Mouse (Mus musculus) lung, embryonic 16.5 days (tissue): ENCODE data around the gene Rgma. TPM values are rescaled to one million over a fixed set of nuclear protein-coding genes. Genes with fewer than 3 reads are reported as not detected.

Source experiments
- ATAC-seq: fragments of 200-750 bp; cut with Nextera tagmentation; 2 replicates; pipeline ENCODE4 v1.8.0; 2017; ENCODE audit warnings: low read depth, mild to moderate bottlenecking, moderate library complexity
- H3K27ac ChIP-seq: fragments of 300-500 bp; sonication (generic); 2 replicates; pipeline ENCODE4 v1.5.1; 2014; ENCODE audit warnings: mild to moderate bottlenecking, control low read depth, low read length
- H3K27me3 ChIP-seq: fragments of 300-500 bp; sonication (generic); 2 replicates; pipeline ENCODE4 v1.6.1; 2014; ENCODE audit warnings: low read depth, low read length, mixed read lengths; ENCODE audit not compliant: control insufficient read depth, insufficient read depth
- H3K36me3 ChIP-seq: fragments of 300-500 bp; sonication (generic); 2 replicates; pipeline ENCODE4 v1.6.1; 2014; ENCODE audit warnings: low read length; ENCODE audit not compliant: control insufficient read depth, insufficient read depth
- H3K4me1 ChIP-seq: fragments of 300-500 bp; sonication (generic); replicated peaks from 2 replicates; pipeline ENCODE4 v1.6.1; 2014; ENCODE audit warnings: low read length, mixed read lengths; ENCODE audit not compliant: control insufficient read depth, insufficient read depth
- H3K4me2 ChIP-seq: fragments of 300-500 bp; sonication (generic); 2 replicates; pipeline ENCODE4 v1.6.1; 2014; ENCODE audit warnings: low read depth, low read length, control low read depth
- H3K4me3 ChIP-seq: fragments of 300-500 bp; sonication (generic); 2 replicates; pipeline ENCODE4 v1.5.1; 2014; ENCODE audit warnings: mild to moderate bottlenecking, low read length, control low read depth
- H3K9ac ChIP-seq: fragments of 300-500 bp; sonication (generic); 2 replicates; pipeline ENCODE4 v1.6.1; 2014; ENCODE audit warnings: low read length, control low read depth
- H3K9me3 ChIP-seq: fragments of 300-500 bp; sonication (generic); 2 replicates; pipeline ENCODE4 v1.6.1; 2016; ENCODE audit warnings: low read length; ENCODE audit not compliant: control insufficient read depth
- WGBS: fragments of 180-500 bp; shearing (Covaris S2); extraction: QIAGEN DNeasy Blood & Tissue Kit; methylation state at CpG from one replicate; pipeline ENCODE4 v1.1.7; 2014; 5-methylcytosine and 5-hydroxymethylcytosine counted together
- polyA plus RNA-seq: library from polyadenylated mRNA; unstranded; fragments of >200 nt; fragmentation: Nextera tagmentation; extraction: Ambion mirVana; gene quantifications from 2 replicates; pipeline ENCODE4 v1.2.1, GENCODE M21; 2015

Rgma gene
- polyA plus RNA-seq, 1 experiment from 2014 or later, result 10.5 TPM

DNA sequence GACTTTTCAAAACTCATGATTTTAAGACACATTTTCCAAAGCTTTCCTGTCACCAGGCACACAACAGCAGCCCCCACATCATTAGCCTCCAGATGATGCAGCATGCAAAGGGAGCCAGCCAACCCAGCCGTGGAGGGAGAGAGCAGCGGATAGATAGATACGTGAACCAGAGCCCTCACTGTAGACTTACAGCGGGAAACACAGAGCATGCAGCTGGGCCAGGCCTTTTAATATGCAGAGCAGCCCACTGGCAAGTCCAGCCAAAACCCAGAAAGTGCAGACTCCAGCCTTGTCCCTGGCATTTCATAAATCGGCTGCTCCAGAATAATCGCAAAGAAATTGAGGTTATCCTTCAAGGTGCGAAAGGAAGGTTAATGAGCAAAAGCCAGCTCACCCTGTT, 9.3 kb upstream of the Rgma start:
- H3K36me3 ChIP-seq, result no peaks in the 10 kb centered on the region
- 62% methylated on average over 7 of the region's 7 CpGs for WGBS
- no peaks in the 10 kb centered on the region for H3K4me1 ChIP-seq
- no peaks in the 10 kb centered on the region for H3K9me3 ChIP-seq
- no peak overlapping the region for H3K4me2 ChIP-seq
- no peak overlapping the region for H3K9ac ChIP-seq
- no peak overlapping the region for H3K4me3 ChIP-seq
- ATAC-seq, result no peak
- no peak overlapping the region for H3K27ac ChIP-seq
- no peaks in the 10 kb centered on the region for H3K27me3 ChIP-seq

DNA sequence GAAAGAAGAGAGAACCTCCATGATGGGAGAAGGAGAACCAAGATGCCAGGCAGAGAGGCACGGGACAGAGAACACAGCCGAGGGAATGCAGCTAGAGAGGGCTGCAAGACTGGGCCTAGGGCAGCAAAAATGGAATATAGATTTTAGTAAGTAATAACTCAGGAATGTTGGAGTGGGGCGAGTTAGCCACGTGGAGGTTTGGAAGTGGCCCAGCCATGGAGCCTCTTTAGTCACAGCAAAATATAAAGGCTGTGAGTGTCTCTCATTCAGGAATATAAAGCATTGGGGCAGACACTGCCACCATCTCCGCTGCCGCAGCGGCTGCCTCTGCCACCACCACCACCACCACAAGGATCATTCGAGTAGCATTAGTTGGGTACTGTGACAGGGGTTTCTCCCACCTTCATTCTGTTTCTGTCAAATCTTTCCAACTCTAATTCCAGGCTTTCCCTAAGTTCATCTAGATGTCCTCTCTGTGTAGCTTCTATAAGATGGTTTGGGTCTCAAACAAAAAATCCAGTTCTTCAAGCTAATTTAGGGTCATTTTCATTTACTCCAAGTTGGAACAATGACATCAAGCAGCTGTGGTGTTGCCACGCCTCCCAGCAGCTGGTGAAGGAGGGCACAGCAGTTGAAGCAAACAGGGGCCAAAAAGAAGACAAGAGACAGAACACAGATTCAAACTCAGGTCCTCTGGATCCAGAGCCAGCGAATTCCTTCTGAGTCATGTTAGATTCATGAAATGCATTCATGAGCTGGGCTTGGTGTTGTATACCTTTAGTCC, 7.4 kb upstream of the Rgma start:
- no peak overlapping the region for H3K9ac ChIP-seq
- 84% methylated on average over 10 of the region's 10 CpGs for WGBS
- no peaks in the 10 kb centered on the region for H3K9me3 ChIP-seq
- no peak overlapping the region for H3K4me2 ChIP-seq
- no peaks in the 10 kb centered on the region for H3K36me3 ChIP-seq
- no peak overlapping the region for H3K27ac ChIP-seq
- H3K27me3 ChIP-seq, result peaks cover 11% of the 10 kb centered on the region; the same call in 1 of the 2 replicates
- ATAC-seq, result no peak
- peaks cover 8% of the 10 kb centered on the region for H3K4me1 ChIP-seq
- H3K4me3 ChIP-seq, result no peak overlapping the region

DNA sequence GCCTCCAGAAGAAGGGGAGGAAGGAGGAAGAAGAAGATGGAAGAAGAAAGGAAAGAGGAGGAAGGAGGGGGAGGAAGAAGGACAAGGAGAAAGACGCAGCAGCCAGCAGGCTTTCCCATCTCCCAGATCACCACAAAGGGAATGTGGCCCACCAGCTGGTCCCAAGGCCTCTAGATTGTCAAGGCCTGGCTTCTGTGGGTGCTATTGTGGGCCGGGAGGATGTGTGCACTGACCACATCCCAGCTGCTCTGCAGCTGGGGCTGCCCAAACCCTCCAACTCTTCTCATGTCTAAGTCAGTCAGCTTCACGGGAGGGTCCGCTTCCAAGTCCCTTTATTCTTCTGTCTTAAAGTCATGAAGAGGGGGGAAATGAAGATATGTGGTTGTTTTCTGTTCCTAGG, 5.3 kb upstream of the Rgma start:
- Histone ChIP-seq H3K4me3 (no peak overlapping the region), H3K4me2 (no peak overlapping the region), H3K9ac (no peak overlapping the region), H3K27me3 (peaks cover 22% of the 10 kb centered on the region), H3K27ac (no peak overlapping the region), H3K9me3 (no peaks in the 10 kb centered on the region), H3K4me1 (peaks cover 15% of the 10 kb centered on the region), H3K36me3 (no peaks in the 10 kb centered on the region)
- ATAC-seq, result no peak
- 71% methylated on average over 4 of the region's 4 CpGs for WGBS

DNA sequence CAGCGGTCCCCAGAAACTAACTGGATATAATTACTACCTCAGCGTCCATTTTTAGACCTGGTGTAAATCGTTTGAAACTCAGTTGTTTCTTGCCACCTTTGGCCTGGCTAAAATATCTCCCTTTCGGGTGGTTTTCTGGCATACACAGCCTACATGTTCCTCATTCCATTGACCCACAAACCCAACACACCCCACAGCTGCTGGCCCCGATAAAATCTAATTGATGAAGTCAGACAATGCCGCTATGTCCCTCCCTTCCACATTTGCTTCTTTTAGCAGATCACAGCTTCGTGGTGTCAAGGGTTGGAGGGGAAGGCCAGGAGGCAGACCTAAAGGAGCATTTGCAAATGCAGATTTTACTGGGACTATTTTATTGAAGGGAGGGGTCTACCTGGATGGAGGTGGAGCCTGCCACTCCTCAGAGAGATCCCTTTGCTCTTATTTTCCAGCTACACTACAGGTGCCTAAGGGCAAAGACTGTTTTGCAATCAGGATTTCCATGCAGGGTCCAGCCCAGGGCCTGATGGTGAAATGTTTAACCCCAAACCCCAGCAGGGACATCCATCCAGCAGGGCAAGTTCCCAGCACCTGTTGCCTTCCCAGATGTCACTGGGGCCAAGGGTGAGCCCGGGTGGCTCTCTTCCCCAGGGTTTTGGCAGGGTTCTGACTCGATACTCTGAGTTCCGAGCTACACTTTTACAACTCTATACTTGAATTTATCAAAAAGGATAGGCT, 3.6 kb upstream of the Rgma start:
- Histone ChIP-seq H3K9me3 (no peaks in the 10 kb centered on the region), H3K36me3 (no peaks in the 10 kb centered on the region), H3K4me2 (peak overlapping the region; percentile 72), H3K4me1 (peaks cover 19% of the 10 kb centered on the region), H3K27ac (no peak overlapping the region), H3K27me3 (peaks cover 22% of the 10 kb centered on the region), H3K4me3 (peak overlapping the region; percentile 45), H3K9ac (no peak overlapping the region; the same call in 1 of the 2 replicates)
- ATAC-seq, result no peak
- 53% methylated on average over 10 of the region's 10 CpGs for WGBS

DNA sequence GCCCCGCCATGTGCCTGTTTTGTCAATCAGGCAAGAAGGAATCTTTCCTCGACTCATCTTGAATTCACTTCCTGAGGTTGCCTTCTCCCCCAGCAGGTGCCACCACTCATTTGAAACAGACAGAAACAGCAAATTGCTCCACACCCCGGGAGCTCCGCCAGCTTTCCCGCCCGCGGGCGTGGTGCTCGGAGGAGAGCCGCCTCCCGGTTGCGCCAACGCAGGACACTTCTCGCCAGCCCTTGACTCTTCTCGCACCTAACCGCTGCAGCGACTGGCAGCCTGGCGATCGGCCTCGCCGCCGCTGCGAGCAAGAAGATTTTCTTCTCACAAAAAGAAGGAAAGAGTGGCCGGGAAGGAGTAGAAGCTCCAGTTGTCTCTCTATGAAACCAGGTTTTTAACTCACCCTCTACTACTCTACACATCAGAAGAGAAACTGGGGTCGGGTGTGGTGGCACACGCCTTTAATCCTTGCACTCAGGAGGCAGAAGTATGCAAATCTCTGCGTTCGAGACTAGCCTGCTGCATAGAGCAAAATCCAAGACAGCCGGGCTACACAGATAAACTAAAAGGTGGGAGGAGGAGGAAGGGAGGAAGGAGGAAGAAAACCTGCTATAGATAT, 2.8 kb upstream of the Rgma start:
- Histone ChIP-seq H3K4me1 (peaks cover 19% of the 10 kb centered on the region), H3K4me3 (peak overlapping the region; percentile 45), H3K27me3 (peaks cover 22% of the 10 kb centered on the region), H3K4me2 (peak overlapping the region; percentile 72), H3K27ac (no peak overlapping the region), H3K9me3 (no peaks in the 10 kb centered on the region), H3K36me3 (no peaks in the 10 kb centered on the region), H3K9ac (peak overlapping the region; percentile 41)
- peak; percentile 29; the same call in 1 of the 2 replicates for ATAC-seq
- 1% methylated on average over 29 of the region's 29 CpGs for WGBS

DNA sequence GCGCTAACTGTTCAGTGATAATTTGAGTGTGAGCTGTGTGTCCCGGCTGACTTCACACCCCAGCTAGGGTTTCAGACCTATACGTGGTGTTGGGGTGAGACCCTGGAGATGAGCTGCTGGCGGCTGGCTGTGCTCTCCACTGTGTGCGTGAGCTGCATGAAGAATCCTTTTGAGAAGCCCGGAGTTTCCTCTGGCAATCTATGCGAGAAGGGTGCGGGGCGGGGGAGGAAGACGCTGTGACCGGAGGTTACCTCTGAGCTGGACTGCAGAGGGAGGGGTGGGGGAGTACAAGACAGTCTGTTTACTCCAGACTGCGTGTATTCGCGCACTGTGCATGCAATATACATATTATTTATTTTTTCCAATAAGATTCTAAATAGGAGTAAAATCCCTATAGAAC, 582 bp upstream of the Rgma start:
- H3K4me2 ChIP-seq, result peak overlapping the region; percentile 100
- H3K4me3 ChIP-seq, result peak overlapping the region; percentile 64
- peak; percentile 34 for ATAC-seq
- H3K4me1 ChIP-seq, result peaks cover 19% of the 10 kb centered on the region
- no peak overlapping the region for H3K27ac ChIP-seq
- 2% methylated on average over 14 of the region's 14 CpGs for WGBS
- no peaks in the 10 kb centered on the region for H3K36me3 ChIP-seq
- H3K27me3 ChIP-seq, result peaks cover 22% of the 10 kb centered on the region
- H3K9me3 ChIP-seq, result no peaks in the 10 kb centered on the region
- no peak overlapping the region; the same call in 1 of the 2 replicates for H3K9ac ChIP-seq

DNA sequence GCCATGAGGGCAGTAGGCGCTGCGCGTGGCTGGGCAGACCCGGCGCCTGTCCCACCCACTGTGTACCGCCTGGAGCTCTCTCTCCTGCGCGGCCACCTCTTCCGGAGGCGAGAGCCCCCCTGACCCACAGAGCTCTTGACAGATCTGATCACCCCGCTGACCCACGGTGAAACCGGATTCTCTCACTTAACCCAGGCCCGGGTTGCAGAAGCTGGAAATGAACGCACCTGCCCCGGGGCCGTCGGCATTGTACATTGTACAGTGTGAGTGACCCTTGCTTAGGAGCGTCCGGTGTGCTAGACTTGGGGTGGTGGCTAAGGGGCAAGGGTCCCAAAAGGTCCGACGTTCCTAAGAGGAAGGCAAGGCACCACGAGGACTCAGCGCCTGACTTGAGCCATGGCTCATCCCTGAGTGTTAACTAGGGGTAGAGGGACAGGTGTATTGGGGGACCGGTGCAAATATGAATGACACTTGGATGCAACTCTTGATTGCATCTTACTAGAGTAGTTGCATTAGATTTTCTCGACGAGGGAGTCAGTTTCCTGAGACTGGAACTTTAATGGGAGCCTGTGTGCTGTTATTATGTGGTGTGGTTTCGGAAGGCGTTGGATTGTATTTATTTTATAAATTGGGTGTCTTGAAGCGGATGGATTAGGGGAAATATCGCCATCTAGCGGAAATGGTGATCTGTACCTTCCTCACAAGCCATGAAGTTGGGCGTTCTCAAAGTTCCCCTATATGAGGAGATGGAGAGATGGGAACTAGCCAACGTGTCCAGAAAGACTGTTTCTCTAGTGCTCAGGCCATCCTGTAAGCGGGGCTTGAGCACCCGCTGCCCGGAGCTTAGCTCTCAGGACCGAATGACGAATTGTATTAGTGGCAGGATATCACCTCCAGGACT, 1.0 kb downstream of the Rgma start:
- peak; percentile 36 for ATAC-seq
- under 1% methylated on average over 39 of the region's 39 CpGs for WGBS
- peak overlapping the region; percentile 64 for H3K4me3 ChIP-seq
- H3K4me2 ChIP-seq, result peak overlapping the region; percentile 100
- H3K4me1 ChIP-seq, result peaks cover 19% of the 10 kb centered on the region
- H3K36me3 ChIP-seq, result no peaks in the 10 kb centered on the region
- H3K9me3 ChIP-seq, result no peaks in the 10 kb centered on the region
- H3K9ac ChIP-seq, result peak overlapping the region; percentile 71
- peaks cover 21% of the 10 kb centered on the region for H3K27me3 ChIP-seq
- H3K27ac ChIP-seq, result no peak overlapping the region

DNA sequence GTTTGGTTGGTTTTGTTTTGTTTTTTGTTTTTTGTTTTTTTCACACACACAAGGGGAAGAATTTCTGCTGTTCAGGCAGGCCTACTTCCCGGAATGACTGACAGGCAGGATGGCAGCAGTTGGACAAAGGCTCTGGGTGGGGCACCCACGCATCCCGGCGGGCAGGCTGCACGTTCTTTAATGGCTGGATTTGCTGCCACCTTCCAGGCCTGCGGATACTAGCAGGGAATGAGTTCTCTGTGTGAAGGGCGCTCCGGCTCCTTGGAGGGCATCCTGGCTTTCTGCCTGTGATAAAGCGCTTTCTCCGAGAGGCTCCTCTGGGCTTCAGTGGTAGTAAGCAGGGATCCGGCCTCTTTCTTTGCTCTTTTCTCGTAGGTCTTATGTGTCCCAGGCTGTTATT, 2.0 kb downstream of the Rgma start:
- Histone ChIP-seq H3K27me3 (peaks cover 15% of the 10 kb centered on the region), H3K4me1 (peaks cover 16% of the 10 kb centered on the region), H3K9ac (no peak overlapping the region), H3K4me2 (no peak overlapping the region), H3K4me3 (no peak overlapping the region), H3K27ac (no peak overlapping the region), H3K36me3 (no peaks in the 10 kb centered on the region), H3K9me3 (no peaks in the 10 kb centered on the region)
- 61% methylated on average over 12 of the region's 12 CpGs for WGBS
- no peak for ATAC-seq
